Mouse (Mus musculus) C2C12 (cell line): ENCODE data around the gene Sdk1. TPM values are rescaled to one million over a fixed set of nuclear protein-coding genes. Genes with fewer than 3 reads are reported as not detected.

ENCODE experiments used
- H3K27me3 ChIP-seq: one replicate; pipeline ENCODE4 v1.6.1; 2011; ENCODE audit not compliant: control insufficient read depth, insufficient read depth, insufficient read length
- H3K36me3 ChIP-seq: one replicate; pipeline ENCODE4 v1.6.1; 2011; ENCODE audit not compliant: control insufficient read depth, insufficient read depth
- H3K4me3 ChIP-seq: one replicate; pipeline ENCODE4 v1.5.1; 2011; ENCODE audit warnings: mild to moderate bottlenecking, control low read depth; ENCODE audit not compliant: poor library complexity, insufficient read depth, severe bottlenecking
- H3K79me2 ChIP-seq: one replicate; pipeline ENCODE4 v1.6.1; 2011; ENCODE audit not compliant: control insufficient read depth, insufficient read depth
- H3K79me3 ChIP-seq: one replicate; pipeline ENCODE4 v1.6.1; 2011; ENCODE audit warnings: low read depth, control low read depth
- H3ac ChIP-seq: one replicate; pipeline ENCODE3; 2011; ENCODE audit warnings: low read depth; ENCODE audit not compliant: control insufficient read depth, insufficient read length
- CEBPB ChIP-seq: IDR thresholded peaks from one replicate; pipeline ENCODE4 v1.6.1; 2011; ENCODE audit warnings: low read depth, mild to moderate bottlenecking, control low read depth, moderate library complexity
- CTCF ChIP-seq: IDR thresholded peaks from one replicate; pipeline ENCODE4 v1.5.1; 2011; ENCODE audit not compliant: control insufficient read depth, insufficient read depth, insufficient read length
- FOSL1 ChIP-seq: IDR thresholded peaks from one replicate; pipeline ENCODE4 v1.8.0; 2011; ENCODE audit warnings: mild to moderate bottlenecking, low read length; ENCODE audit not compliant: poor library complexity, insufficient read depth, severe bottlenecking
- MAX ChIP-seq: IDR thresholded peaks from one replicate; pipeline ENCODE4 v1.6.1; 2011; ENCODE audit warnings: mild to moderate bottlenecking, control low read depth
- MYOD1 ChIP-seq: IDR thresholded peaks from one replicate; pipeline ENCODE4 v1.6.1; 2011; ENCODE audit warnings: low read depth; ENCODE audit not compliant: control insufficient read depth, insufficient read length
- MYOG ChIP-seq: IDR thresholded peaks from one replicate; pipeline ENCODE4 v1.6.1; 2011; ENCODE audit not compliant: control insufficient read depth, insufficient read length; ENCODE audit errors: extremely low read depth
- USF1 ChIP-seq: IDR thresholded peaks from one replicate; pipeline ENCODE4 v1.6.1; 2011; ENCODE audit warnings: low read depth, mild to moderate bottlenecking, control low read depth, moderate library complexity
- polyA plus RNA-seq: library from polyadenylated mRNA; unstranded; fragments of >200 nt; fragmentation: generic; extraction: Trizol; gene quantifications from one replicate; pipeline ENCODE4 v1.2.1, GENCODE M21; 2012; ENCODE audit warnings: missing spikeins

Sdk1 gene
- polyA plus RNA-seq, 1 experiment = 0.61 TPM

DNA sequence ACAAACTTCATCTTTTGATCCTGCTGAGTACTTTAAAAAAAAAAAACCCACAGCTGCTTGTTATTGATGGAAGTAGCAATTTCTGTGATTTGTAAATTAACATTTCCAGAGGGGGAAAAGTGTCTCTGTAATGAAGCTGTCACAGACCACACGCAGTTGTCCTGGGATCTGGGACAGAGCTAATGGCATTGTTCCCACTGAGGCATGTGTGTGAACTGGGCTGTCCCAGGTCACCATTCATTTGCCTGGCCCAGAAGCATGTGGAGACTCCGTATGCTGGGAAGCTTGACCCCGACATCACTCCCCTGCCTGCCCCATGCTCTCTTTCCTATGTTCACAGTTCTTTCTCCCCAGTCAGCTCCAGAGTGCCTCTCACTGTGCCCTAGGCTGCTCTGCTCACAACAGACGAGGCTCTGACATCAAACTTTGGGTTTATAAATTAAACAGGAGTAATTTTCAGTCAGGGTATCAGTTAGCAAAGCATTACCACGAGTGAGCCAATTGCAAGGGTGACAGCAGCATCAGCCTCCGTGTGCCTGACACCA, 408.6 kb downstream of the Sdk1 start:
- H3K79me3 ChIP-seq = no peaks in the 10 kb centered on the region
- H3K79me2 ChIP-seq = no peaks in the 10 kb centered on the region
- no peak for TF ChIP-seq MYOD1
- TF ChIP-seq CTCF = no peak
- TF ChIP-seq USF1 = no peak
- TF ChIP-seq MYOG = no peak
- TF ChIP-seq CEBPB = no peak
- TF ChIP-seq FOSL1 = no peak
- no peak for TF ChIP-seq MAX
- H3K4me3 ChIP-seq = no peak overlapping the region
- H3K36me3 ChIP-seq = no peaks in the 10 kb centered on the region
- H3ac ChIP-seq = no peak overlapping the region
- H3K27me3 ChIP-seq = no peaks in the 10 kb centered on the region

DNA sequence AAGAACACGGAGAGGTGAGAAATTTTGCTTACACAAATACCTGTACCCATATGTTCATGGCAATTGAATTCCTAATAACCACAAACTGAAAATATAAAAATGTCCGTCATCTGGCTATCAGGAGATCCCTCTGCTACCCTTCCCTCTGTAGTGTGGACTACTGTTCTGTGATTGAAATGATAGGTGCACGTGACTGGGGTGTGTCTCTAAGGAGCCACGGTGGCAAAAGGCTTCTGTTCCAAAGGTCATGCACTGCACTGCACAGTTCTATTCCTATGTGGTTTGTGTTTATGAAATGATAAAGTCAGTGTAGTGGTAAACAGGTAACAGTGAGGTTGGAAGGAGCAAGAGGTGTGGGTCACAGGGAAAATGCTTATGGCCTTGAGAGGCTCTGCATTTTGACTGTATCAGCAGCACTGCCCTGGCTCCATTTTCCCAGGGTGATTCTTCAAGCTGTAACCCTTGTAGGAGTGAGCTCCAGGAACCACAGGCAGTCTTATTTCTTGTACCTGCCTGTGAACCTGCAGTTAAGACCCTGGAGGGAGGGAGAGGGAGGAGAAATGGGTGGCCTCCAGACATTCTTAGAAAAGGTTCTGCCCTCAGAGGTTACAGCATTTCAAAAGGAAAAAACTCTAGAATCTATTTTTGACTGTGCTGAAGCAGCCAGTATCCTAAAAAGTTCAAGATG, 410.5 kb downstream of the Sdk1 start:
- Histone ChIP-seq H3K27me3 (no peaks in the 10 kb centered on the region), H3K79me2 (no peaks in the 10 kb centered on the region), H3K79me3 (no peaks in the 10 kb centered on the region), H3K4me3 (no peak overlapping the region), H3K36me3 (no peaks in the 10 kb centered on the region), H3ac (no peak overlapping the region)
- no peak for TF ChIP-seq MYOD1

DNA sequence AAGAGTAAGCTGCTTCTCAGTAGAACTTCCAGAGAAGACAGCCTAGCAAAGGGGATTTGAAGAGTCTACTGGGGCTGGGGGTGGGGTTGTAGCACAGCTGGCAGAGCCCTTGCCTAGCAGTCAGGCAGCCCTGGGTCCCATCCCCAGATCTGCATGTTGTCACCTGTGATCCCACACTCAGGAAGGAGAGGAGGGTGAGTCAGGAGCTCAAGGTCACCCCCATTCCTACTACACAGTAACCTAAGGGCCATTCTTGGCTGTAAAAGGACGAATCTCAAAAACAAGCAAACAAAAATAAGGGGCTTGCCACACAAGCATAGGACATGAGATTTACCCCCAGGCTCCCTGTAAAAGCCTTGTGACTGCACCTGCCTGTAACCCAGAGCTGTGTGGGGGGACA, 435.1 kb downstream of the Sdk1 start:
- H3K36me3 ChIP-seq = no peaks in the 10 kb centered on the region
- H3K79me3 ChIP-seq = no peaks in the 10 kb centered on the region
- H3K27me3 ChIP-seq = no peaks in the 10 kb centered on the region
- H3K4me3 ChIP-seq = no peak overlapping the region
- TF ChIP-seq MYOG (no peak), CEBPB (no peak), CTCF (no peak), MYOD1 (no peak), FOSL1 (no peak), MAX (no peak), USF1 (no peak)
- H3K79me2 ChIP-seq = no peaks in the 10 kb centered on the region
- H3ac ChIP-seq = no peak overlapping the region

DNA sequence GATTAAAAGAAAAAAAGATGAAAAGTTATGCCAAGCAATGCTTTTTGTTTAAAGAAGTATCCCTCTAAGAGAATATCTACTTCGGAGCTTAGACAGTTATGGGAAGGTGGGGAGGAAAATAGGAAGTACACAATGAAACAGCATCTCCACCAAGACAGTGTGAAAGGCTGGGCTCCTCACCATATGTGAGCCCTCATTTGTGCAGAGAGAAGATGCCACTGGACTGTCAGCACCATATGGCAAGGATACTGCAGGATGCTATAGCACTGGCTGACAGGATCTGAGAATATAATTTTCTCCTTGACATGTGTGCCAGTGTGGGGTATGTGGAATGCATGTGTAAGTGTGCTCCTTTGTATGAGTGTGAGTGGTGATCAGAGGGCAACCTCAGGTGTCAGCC, 435.7 kb downstream of the Sdk1 start:
- Histone ChIP-seq H3K4me3 (no peak overlapping the region), H3K27me3 (no peaks in the 10 kb centered on the region), H3K79me2 (no peaks in the 10 kb centered on the region), H3K36me3 (no peaks in the 10 kb centered on the region), H3ac (no peak overlapping the region), H3K79me3 (no peaks in the 10 kb centered on the region)
- no peak for TF ChIP-seq USF1
- TF ChIP-seq FOSL1 = no peak
- TF ChIP-seq CEBPB = no peak
- no peak for TF ChIP-seq MYOD1
- TF ChIP-seq MYOG = no peak
- no peak for TF ChIP-seq MAX
- no peak for TF ChIP-seq CTCF

DNA sequence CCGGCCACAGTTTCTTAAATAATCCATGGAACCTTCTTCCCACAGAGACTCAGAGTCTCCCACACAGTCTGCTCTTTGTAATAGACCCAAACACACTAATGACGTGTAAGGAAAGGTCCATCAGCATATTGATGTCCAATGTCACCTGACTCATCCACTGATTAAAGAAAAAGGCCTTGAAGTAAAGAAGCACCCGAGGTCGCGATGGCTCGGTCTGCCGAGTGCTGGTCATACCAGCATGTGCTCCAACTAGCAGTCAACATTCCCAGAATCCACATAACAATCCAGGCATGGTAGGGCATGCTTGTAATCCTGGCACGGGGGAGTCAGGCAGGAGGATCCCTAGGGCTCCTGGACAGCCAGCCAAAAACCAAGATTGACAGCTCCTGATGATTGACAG, 436.6 kb downstream of the Sdk1 start:
- Histone ChIP-seq H3K27me3 (no peaks in the 10 kb centered on the region), H3K79me3 (no peaks in the 10 kb centered on the region), H3K79me2 (no peaks in the 10 kb centered on the region), H3K4me3 (no peak overlapping the region), H3K36me3 (no peaks in the 10 kb centered on the region), H3ac (no peak overlapping the region)
- no peak for TF ChIP-seq CEBPB
- TF ChIP-seq MYOG = no peak
- TF ChIP-seq MAX = no peak
- TF ChIP-seq USF1 = no peak
- TF ChIP-seq FOSL1 = no peak
- TF ChIP-seq CTCF = no peak
- no peak for TF ChIP-seq MYOD1

DNA sequence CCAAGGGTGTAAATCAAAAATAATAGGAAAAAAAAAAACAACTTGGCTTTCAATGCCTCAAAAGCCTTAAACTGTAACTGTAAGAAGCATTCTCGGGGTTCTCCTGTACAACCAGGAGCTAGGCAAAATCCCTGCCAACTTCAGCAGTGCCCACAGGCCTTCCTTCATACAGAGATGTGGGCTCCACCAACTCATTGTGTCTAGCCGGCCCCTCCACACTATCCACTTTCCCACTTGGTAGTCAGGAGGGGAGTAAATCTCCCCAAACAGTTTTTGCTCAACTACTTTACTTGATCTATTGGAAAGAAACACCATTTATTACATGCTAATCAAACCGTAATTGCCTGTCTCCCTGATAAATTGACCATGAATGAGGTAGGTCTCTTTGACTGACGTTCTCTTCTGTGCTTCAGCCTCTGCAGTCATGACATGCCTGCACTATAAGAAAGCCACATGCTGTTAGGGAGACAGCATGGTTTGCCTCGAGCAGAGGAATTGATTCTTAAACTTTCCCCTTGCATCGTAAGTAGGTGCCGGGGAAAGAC, 445.7 kb downstream of the Sdk1 start:
- no peaks in the 10 kb centered on the region for H3K79me3 ChIP-seq
- no peak overlapping the region for H3ac ChIP-seq
- no peaks in the 10 kb centered on the region for H3K79me2 ChIP-seq
- H3K4me3 ChIP-seq = no peak overlapping the region
- no peaks in the 10 kb centered on the region for H3K36me3 ChIP-seq
- TF ChIP-seq MYOG (no peak), FOSL1 (no peak)
- no peaks in the 10 kb centered on the region for H3K27me3 ChIP-seq
